Mouse (Mus musculus): Measurements from ENCODE around the gene Ctdnep1.

DNA sequence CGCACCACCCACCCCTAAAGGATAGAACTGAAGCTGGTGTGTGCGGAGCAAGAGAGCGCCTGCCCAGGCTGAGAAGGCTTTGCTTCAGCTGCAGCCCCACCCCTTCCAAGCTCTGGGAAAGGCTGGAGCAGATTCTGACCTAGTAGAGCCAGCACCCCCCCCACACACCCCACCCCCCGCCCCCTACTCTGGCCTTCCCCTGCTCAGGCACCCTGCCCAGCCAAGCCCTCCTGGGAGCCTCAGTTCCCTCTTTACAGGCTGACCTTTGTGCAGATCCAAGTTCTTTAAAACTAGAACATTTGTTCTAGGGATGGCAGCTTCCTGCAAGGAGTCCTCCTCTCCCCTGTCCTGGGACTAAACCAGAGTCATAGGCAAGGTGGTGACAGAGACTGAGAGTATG lies 43.6 kb upstream of the Ctdnep1 start:
- no peak for TF ChIP-seq CTCF (conservative IDR thresholded peaks at IDR 0.05; ENCODE audit: low read length)
- no peak for TF ChIP-seq NANOG (IDR thresholded peaks at IDR 0.05; ENCODE audit: borderline replicate concordance, low read length)
- no peak for TF ChIP-seq POU5F1 (IDR thresholded peaks at IDR 0.05; ENCODE audit: borderline replicate concordance, low read length)
